Mouse (Mus musculus) megakaryocyte progenitor cell, adult 5-6 weeks (primary cell): Measurements from ENCODE around the gene Trappc2l. TPM values are rescaled to one million over a fixed set of nuclear protein-coding genes. Genes with fewer than 3 reads are reported as not detected.
A peak's percentile ranks its signal among the peaks of the same experiment; 100 is the strongest.

Experiments
- ATAC-seq: replicated peaks from 2 replicates; pipeline ENCODE4 v1.8.0; 2016; ENCODE audit warnings: mild to moderate bottlenecking, moderate TSS enrichment, inconsistent platforms; ENCODE audit not compliant: poor library complexity
- total RNA-seq, 2 experiments: library from RNA; stranded (forward) in 1 of 2; stranded (reverse) in 1 of 2; fragments of 157-497, 149-512 nt in 1 of 2; fragments of 200-1000 nt in 1 of 2; gene quantifications; 2 replicates each; pipeline versions ENCODE4 v1.2.3 to v1.2.4; 2015 to 2017

Trappc2l gene
- total RNA-seq, 2 experiments from 2014 or later, result 27.9 to 41.5 TPM

- ATAC-seq, result 0 out of 2 replicates have a peak, but pooled peaks have one; percentile 0
Observed at GRCm38 (mm10) chr8:122577116-122577515, 34.3 kb upstream of the Trappc2l start.

GRCm38 (mm10) chr8:122579196-122579595 lies 32.2 kb upstream of the Trappc2l start:
- no peak for ATAC-seq

- ATAC-seq, result no peak
Observed at GRCm38 (mm10) chr8:122580926-122581325, 30.5 kb upstream of the Trappc2l start.

GRCm38 (mm10) chr8:122584981-122585380 lies 26.5 kb upstream of the Trappc2l start:
- ATAC-seq, result no peak

GRCm38 (mm10) chr8:122585411-122585891 lies 26.0 kb upstream of the Trappc2l start:
- no peak for ATAC-seq

- ATAC-seq, result no peak
Observed at GRCm38 (mm10) chr8:122586171-122586570, 25.3 kb upstream of the Trappc2l start.

- no peak for ATAC-seq
Observed at GRCm38 (mm10) chr8:122586749-122587148, 24.7 kb upstream of the Trappc2l start.

- peak; percentile 77 for ATAC-seq
Observed at GRCm38 (mm10) chr8:122593240-122593639, 18.2 kb upstream of the Trappc2l start.

- no peak for ATAC-seq
Observed at GRCm38 (mm10) chr8:122593783-122594507, 17.5 kb upstream of the Trappc2l start.

- peak; percentile 20; the same call in 1 of the 2 replicates for ATAC-seq
Observed at GRCm38 (mm10) chr8:122596031-122596430, 15.4 kb upstream of the Trappc2l start.

- ATAC-seq, result no peak
Observed at GRCm38 (mm10) chr8:122600666-122601065, 10.8 kb upstream of the Trappc2l start.

- ATAC-seq, result no peak
Observed at GRCm38 (mm10) chr8:122604640-122605039, 6.8 kb upstream of the Trappc2l start.

- ATAC-seq, result no peak; the same call in 1 of the 2 replicates
Observed at GRCm38 (mm10) chr8:122605367-122605766, 6.1 kb upstream of the Trappc2l start.

- ATAC-seq, result no peak
Observed at GRCm38 (mm10) chr8:122606810-122607209, 4.6 kb upstream of the Trappc2l start.

- ATAC-seq, result no peak
Observed at GRCm38 (mm10) chr8:122610209-122610608, 1.2 kb upstream of the Trappc2l start.

- ATAC-seq, result peak; percentile 30
Observed at GRCm38 (mm10) chr8:122610612-122611277, 695 bp upstream of the Trappc2l start.

GRCm38 (mm10) chr8:122616181-122616905 lies 4.9 kb downstream of the Trappc2l start:
- no peak for ATAC-seq

GRCm38 (mm10) chr8:122617947-122618546 lies 6.6 kb downstream of the Trappc2l start:
- peak; percentile 68 for ATAC-seq

- ATAC-seq, result peak; percentile 85
Observed at GRCm38 (mm10) chr8:122618660-122619378, 7.4 kb downstream of the Trappc2l start.

GRCm38 (mm10) chr8:122620446-122620845 lies 9.0 kb downstream of the Trappc2l start:
- no peak for ATAC-seq
